Mouse (Mus musculus) left cerebral cortex, postnatal 4 days (tissue): Measurements from ENCODE around the gene Gm16506. TPM values are rescaled to one million over a fixed set of nuclear protein-coding genes. Genes with fewer than 3 reads are reported as not detected.
"Not testable (repeated sequence)": the region's sequence is repeated elsewhere in the genome, so short reads cannot be mapped to it uniquely, and the experiment has no call there.

Source experiments
- DNase-seq: peaks from one replicate; pipeline ENCODE4 v3.0.0-alpha.2; 2022
- intact Hi-C: fragments of 180-260 bp; cut with DNase I; formaldehyde crosslinking; loops from one replicate; pipeline ENCODE4 v1.15.1; 2025
- total RNA-seq, 2 experiments: library from RNA; stranded (reverse); gene quantifications; 2 replicates each; pipeline ENCODE4 v1.2.3; 2021

The Gm16506 gene
- not detected for total RNA-seq

GRCm38 (mm10) chr14:43727385-43727784 lies at the start of gene Gm16506:
Gene Gm16506, minus strand, starts transcription at chr14:43727485.
- DNase-seq, intact Hi-C loops: not testable (repeated sequence)

GRCm38 (mm10) chr14:43747566-43747965 lies 20.3 kb upstream of the Gm16506 start, which contains the start of gene Gm6526:
Gene Gm6526, plus strand, starts transcription at chr14:43747866.
- DNase-seq, intact Hi-C loops: not testable (repeated sequence)

GRCm38 (mm10) chr14:43697621-43698020 lies 29.7 kb downstream of the Gm16506 start, which contains the start of gene Gm7324:
Gene Gm7324, plus strand, starts transcription at chr14:43697828.
- DNase-seq, intact Hi-C loops: not testable (repeated sequence)

- intact Hi-C loops, DNase-seq: not testable (repeated sequence)
Measured at GRCm38 (mm10) chr14:43677099-43677498, 50.2 kb downstream of the Gm16506 start, which contains the start of gene Gm8165. Gene Gm8165, minus strand, starts transcription at chr14:43677199.

Other genes with a start within 250 kb of the Gm16506 start
- gene Gm5799, start 183.9 kb downstream of the Gm16506 start, total RNA-seq, result under 1 TPM; 0.34 to 0.74 TPM
- gene Gm17654, start 148.3 kb downstream of the Gm16506 start, total RNA-seq, result not detected
- not detected for gene Gm10375, start 119.5 kb downstream of the Gm16506 start, total RNA-seq
- gene Gm8165, start 50.3 kb downstream of the Gm16506 start, total RNA-seq, result not detected
- gene Gm7324, start 29.7 kb downstream of the Gm16506 start, total RNA-seq, result 1 to 10 TPM; 2.7 to 2.8 TPM
- gene Gm6526, start 20.4 kb upstream of the Gm16506 start, total RNA-seq, result not detected
- not detected for gene Gm8180, start 57.3 kb upstream of the Gm16506 start, total RNA-seq
- gene Ear1, start 148.0 kb upstream of the Gm16506 start, total RNA-seq, result not detected
- not detected for gene Ear10, start 196.1 kb upstream of the Gm16506 start, total RNA-seq
- under 1 TPM; 0.77 to 0.78 TPM for gene Gm8113, start 197.9 kb upstream of the Gm16506 start, total RNA-seq
- not detected for gene Ang5, start 229.6 kb upstream of the Gm16506 start, total RNA-seq